Mouse (Mus musculus) lung, adult 2 months (tissue): ENCODE data around the gene Mdm1.

Experiments used
- CTCF ChIP-seq: fragments of 200-500 bp; IDR thresholded peaks from 2 replicates; pipeline ENCODE4 v1.5.1; 2011; ENCODE audit warnings: mild to moderate bottlenecking, low read length, control low read depth; ENCODE audit not compliant: insufficient read depth
- POLR2A ChIP-seq: fragments of 200-500 bp; IDR thresholded peaks from 2 replicates; pipeline ENCODE4 v1.6.1; 2011; ENCODE audit warnings: low read depth, mild to moderate bottlenecking, control low read depth, low read length, borderline replicate concordance; ENCODE audit errors: extremely low read depth

- no peak for TF ChIP-seq CTCF
- TF ChIP-seq POLR2A = no peak
Observed at GRCm38 (mm10) chr10:118122441-118123162, 19.0 kb upstream of the Mdm1 start.
